Mouse (Mus musculus) layer of hippocampus, adult 8-10 months (tissue): ENCODE measurements around the gene Nptx1. TPM values are rescaled to one million over a fixed set of nuclear protein-coding genes. Genes with fewer than 3 reads are reported as not detected.

Experiments
- DNase-seq, 2 experiments: peaks; one replicate each; pipeline ENCODE4 v3.0.0; 2022; ENCODE audit warnings: low spot score in 2 of 2
- total RNA-seq, 4 experiments: library from RNA; stranded (reverse); gene quantifications; 2 replicates each; pipeline ENCODE4 v1.2.4; 2022

The Nptx1 gene
- total RNA-seq = 100 to 1,000 TPM; 330 to 455 (median 386) TPM

DNA sequence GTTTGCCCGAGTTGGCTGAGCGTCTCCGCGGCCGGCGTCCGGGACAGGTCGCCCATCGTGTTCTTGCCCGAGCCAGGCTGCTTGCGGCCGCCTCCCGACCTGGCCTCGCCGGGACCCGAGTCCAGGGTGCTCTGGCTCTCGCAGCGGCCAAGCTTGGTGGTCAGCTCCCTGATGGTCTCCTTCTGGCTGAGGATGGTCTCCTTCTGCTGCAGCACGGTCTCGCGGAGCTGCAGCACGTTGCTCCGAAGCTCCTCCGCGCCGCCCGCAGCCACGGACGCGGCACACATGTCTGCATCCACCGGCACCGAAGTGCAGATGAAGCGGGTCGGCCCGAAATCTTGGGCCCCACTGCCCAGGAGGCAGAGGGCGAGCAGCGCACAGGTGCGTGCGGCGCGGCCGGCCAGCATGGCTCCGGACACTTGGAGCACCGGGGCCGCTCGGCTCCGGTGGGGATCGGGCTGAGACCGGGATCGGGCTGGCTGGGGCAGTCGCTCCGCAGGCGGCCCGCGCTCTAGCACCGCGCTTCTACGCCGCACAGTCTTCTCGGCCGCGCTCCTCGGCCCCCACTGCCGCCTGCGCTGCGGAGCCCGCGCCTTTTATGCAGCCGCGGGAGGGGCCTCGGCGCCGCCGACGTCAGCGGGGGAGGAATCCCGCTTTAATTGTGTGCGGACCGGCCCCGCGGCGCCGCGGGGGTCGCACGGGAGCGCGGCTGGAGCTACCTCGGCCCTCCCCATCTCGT, at the start of gene Nptx1:
TSS of gene Nptx1 (minus strand) at position 571 of the 739 bp plus-strand sequence.
- DNase-seq = peak; percentile 36 to 73

DNA sequence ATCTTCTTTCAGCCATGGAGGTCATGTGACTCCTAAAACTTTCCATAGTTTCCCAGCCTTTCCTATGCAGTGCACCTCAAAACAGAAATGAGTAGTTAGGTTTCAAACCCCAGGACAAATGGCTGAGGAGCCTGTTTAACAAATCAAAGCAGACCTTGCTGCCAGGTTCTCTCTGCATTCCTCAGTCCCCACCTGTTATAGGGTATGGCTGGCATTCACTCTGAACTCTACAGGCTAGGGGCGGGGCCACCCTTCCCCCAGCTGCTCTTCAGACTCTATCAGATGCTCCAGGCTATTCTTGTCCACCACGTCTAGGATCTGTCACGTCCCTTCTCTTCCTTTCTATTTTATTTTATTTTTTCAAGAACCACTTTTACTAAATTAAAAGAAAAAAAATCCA, 46.4 kb upstream of the Nptx1 start:
- DNase-seq = no peak

DNA sequence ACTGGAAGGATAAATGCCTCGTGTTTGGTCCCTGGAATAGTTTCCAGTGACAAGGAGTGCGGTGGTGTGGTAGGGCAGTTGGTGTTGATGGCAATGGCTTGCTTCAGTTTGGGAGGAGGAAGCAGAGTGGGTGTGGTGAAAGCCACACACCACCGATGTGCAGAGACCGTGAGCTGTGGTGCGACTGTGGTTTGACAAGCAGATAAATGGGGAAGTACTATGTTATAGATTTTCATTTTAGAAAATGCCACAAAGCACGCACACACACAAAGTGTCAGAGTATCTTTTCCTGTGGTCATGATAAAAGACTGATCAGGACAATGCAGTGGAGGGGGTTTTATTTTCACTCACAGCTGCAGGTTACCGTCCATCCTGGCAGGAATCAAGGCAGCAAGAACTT, 41.7 kb upstream of the Nptx1 start:
- no peak for DNase-seq

DNA sequence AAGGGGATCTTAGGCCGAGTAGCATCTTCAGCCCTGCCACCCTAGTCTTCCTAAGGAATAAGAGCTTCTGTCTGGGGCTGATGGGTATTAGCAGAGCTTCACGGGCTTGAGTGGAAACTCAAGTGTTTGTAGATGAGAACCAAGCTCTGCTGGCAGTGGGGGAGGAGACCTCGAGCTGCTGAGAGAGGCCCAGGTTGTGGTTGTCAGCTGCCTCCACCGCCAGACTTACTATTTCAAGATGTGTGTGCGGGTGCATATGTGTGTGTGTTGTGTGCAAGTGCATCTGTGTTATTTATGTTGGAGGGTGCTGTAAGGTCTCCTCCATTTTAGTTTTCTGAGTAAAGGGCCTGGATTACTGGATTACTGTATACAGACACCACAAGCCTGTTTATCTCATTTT, 39.6 kb upstream of the Nptx1 start:
- DNase-seq = no peak

DNA sequence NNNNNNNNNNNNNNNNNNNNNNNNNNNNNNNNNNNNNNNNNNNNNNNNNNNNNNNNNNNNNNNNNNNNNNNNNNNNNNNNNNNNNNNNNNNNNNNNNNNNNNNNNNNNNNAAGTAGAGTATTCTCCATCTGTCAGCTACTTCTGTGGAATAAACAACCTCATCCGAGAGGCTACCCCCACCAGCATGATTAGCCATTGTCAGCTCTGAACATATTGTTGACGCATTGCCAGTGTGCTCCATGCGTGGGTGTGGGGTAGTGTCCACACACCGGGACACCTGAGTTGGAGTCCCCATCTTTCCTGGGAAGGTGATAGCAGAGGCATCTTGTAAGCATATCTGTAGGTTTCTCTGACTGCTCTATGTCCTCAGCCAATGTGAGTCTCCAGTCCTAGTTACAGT, 39.0 kb upstream of the Nptx1 start:
- DNase-seq = no peak

DNA sequence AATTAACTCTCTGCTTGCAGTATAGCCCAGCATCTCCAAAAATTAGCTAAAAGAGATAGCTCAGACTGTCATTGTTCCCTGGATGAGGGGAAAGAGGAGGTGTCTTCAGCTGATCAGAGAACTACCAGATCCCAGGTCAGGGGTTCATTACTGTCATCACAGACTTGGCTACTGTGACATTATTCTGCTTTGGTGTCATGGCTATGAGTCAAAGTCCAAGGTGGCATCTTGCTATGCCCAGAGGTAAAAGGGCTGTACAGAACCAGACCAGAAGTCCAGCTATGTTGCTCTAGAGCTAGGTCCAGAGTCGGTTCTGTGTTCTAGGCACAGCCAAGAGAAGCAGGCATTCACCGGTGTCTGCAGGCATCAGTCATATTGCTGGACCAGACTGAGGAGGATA, 30.2 kb upstream of the Nptx1 start:
- no peak for DNase-seq

DNA sequence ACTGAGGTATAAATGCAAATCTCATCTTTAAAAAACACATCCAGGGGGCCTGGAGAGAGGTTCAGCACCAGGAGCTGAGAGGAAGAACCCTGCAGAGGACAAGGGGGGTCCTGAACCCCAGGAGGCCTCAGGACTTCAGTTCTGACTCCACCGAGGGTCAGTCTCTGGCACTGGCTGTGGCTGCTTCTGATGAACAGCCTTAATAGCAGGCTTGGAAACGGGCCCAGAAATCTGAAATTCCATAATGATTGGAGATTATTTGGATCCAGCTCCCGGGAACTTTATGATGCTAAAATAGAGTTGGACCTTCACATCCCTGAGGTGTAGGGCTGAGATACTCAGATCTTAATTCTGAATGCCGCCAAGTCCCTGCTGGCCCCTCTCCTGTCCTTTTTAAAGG, 29.3 kb upstream of the Nptx1 start:
- no peak for DNase-seq

DNA sequence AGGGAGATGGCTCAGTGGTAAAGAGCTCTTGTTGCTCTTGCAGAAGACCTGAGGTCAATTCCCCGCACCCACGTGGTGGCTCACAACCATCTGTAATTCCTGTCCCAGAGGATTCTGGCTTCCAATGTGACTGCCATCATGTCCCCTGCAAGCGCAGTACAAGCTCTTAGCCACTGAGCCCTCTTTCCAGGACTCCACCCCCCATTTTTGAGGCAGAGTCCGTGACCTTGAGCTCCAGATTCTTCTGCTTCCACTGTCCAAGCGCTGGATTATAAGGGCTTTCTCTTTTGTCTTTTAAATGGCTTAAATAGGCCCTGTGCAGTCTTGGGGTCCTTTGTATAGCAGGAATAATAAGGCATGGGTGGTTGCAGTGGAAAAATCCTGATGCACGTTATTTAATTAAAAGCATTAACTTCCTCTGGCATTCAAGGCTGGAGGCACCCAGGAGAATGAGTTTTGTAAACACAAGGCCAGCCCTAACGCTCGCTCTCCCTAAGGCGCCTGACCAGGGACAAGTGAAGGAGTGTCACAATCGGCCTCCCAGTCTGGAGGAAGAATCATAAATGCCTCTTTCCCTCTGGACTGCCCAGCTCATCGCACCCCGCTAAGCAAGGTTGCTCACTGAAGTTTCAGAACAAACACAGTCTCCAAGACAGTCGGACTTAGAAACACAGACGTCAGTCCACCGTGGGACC, 24.9 kb upstream of the Nptx1 start:
- DNase-seq = no peak

DNA sequence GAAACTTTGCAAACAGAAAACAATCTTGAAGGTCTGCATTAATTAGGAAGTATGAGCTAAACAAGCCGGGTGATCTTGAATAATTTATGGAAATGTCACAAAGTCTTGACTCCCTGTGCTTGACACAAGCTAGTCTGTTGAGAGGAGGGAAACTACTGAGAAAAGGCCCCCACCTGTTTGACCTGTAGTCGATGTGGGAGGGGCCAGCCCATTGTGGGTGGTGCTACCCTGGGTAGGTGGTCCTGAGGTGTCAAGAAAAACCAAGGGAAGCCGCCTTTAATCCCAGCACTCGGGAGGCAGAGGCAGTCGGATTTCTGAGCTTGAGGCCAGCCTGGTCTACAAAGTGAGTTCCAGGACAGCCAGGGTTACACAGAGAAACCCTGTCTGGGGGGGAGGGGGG, 18.6 kb upstream of the Nptx1 start:
- DNase-seq = no peak

DNA sequence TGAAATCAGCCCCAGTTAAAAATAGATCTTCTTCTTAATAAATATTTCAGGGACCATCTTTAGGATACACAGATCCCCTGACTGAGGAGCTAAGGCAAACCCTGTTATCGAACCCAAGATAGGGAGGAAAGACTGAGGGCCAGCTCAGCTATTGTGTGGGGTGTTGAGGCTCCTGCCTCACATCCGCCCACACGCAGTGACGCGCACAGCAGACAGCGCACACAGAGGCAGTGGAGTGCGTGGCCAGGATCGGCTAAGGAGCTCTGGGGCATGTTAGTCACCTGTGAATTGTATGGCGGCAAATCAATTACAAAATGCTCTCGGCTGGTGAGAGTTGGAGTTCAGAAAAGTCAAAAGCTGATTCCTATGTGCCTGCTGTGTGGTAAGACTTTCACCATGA, 18.1 kb upstream of the Nptx1 start:
- no peak for DNase-seq

DNA sequence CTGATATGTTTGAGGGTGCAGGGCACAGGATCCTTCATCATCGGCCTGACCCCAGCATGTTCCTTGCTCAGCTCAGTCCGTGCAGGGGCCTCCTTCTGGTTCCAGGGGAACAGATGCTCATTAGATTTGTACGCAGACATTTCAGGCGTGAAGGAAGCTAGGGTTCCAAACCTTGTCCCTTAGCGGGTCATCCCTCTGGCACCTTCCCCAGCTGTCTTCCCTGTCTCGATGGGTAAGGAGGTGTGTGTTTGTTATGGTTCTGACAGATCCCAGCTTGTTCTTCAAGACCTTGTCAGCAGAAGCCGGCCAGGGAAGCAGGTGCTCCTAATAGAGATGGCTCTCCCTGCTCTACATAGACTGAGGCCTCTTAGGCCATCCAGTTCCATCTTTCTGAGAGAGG, 17.5 kb upstream of the Nptx1 start:
- no peak for DNase-seq

DNA sequence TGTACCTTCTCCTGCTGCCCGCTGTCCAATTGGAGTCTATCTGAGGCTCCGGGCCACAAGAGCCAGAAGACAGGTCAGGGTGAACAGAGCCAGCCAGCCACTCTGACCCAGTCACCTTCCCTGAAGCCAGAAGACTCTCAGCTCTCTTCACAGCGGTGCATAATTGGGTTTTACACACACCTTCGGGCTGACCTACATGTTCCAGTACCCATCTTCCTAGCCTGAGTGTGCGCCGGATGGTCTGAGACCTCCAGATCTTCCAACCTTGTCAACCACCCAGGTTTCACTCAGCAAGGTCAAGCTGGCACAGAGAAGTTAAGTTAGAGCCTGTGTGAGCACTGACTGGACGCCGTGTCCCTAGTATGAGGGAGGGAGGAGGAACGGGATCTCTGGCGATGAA, 16.8 kb upstream of the Nptx1 start:
- DNase-seq = no peak

DNA sequence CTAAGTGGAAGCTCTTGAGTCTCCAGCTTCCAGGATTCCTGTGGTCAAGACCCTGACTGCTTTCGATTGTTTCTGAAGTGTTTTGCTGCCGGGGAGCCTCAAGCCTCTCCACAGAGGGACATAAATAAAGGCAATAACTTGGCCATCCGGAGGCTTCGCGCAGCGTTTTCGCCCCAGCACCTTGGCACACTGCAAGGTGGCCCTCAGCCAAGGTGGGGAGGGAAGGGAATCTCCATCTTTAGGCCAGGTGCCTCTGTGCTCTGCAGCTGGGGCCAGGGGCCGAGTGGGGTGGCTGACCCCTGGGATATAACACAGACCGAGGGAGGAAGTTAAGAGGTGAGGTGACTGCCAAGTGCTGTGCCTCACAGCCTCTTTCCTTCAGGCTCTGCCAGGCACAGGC, 15.6 kb upstream of the Nptx1 start:
- DNase-seq = no peak

DNA sequence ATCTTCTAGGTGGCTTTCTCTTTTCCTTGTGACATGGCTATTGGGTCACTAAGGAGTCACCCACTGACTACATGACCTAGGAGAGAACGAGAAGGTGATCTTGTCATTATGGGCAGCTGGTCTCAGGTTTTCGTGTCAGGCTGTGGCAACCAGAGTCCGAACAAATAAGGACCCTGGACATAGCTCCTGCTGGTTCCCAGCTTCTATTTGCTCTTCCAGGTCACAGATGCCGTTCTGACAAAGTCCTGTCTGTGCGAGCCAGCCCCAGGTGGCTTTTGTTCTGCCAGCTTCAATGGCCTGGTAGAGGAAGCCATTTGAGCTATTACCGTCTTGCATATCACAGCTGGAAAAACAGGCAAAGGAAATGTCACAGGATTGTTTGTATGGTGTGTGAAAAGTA, 14.7 kb upstream of the Nptx1 start:
- DNase-seq = no peak

DNA sequence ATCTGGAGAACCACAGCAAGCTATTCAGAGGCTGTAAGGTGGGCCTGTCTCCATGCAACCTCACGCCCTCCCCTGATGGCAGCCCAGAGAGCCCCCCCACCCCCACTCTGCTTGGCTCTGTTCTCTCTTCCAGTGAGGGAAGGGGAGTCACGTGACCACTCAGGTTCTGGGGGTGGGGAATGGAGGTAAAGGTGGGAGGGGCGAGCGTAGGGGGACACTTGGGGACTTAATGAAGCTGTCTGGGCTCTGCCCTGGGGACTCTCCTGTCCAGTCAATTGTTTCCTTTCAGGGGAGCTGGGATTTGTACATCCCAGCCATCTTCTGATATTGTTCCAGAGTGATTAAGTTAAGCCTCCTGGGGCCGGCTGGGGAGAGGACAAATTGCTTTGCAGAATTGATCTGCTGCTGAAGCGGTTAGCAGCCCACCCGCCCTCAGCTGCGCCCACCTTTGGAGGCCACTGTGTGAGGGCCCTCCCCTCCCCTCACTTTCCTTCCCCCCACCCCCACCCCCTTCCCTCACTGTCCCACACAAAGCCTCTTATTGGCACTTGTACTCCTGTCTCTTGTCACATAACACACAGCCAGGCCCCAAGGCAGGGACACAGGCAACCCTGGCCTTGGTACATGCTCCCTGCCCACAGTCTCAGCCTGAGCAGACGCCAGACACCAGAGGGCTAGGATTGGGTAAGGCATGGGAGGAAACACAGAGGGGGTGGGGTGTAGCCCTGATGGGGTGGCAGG, 11.5 kb upstream of the Nptx1 start:
- DNase-seq = no peak

DNA sequence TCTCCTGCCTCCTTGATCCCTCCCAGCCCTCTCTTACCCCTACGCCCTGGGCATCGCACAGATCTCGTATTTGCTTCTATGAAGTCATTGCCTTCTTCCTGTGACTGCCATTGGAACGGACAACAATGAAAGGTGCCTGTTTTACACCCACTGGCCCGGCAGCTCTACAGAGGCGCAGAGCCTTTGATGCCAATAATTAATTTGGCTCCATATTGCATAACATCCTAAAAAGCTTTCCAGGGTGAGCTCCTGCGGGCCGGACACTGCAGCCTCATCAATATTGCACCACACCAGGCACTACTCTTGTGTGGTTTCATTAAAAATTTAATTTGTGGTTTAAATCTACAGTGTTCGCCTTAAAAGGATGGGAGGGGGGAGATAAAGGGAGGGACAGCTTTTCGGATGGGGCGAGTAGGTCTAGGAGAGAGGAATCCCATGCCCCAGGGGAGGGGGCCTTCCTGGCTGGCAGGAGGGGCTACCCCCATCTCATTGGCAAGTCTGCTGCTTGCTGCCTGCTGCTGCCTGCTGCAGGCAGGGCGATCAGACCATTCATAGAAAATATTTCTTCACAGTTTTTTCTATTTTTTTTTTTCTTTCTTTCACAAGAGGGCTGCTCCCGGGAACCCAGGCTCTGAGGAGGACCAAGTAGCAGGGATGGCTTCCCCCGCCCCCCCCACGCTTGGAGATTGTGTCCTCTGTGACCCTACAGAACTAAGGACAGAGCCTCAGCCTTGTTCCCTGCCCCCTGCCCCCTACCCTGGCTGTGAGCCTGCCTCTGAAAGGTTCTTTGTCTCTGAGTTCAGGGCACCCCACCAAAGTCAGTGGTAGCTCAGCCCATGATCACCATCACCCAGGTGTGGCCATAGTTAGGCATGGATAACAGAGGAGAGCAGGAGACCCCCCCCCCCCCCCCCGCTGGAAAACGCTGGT, 10.7 kb upstream of the Nptx1 start:
- DNase-seq = no peak

DNA sequence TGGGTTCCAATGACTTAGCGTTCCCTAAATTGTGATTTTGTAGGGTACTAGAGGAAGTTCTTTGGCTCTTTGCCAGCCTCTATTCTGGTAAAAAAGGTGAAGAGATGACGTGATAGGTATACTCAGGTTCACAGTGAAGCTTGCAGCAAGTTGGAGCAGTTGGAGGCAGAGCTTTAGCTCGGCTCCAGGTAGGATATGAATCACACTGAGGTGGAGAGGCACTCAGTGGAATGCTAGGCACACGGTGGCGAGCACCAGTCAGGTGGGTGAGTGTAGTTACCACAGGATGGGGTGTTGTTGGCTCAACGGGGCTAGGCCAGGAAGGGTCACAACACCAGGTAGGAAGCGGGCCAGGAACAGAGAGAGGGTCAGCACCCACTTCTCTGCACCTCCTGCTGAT, 7.6 kb upstream of the Nptx1 start:
- no peak for DNase-seq

DNA sequence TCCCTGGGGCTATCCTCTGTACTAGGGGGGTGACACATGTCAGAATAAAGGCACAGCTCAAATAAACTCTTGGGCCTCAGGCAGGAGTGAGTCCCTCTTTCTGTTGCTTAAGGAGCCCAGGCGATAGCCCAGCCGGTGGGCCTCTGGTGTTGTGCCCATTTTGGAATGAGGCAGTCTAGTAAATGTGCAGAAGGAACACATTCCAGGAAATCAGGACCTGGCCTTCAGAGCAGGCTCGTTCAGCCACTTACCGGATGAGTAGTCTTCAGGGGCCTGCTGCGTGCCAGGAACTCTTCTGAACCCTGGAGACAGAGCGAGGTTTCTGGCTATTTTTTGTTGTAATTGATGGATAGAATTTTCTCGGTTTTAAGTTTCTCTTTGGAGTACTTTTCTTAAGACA, 7.2 kb upstream of the Nptx1 start:
- no peak for DNase-seq

DNA sequence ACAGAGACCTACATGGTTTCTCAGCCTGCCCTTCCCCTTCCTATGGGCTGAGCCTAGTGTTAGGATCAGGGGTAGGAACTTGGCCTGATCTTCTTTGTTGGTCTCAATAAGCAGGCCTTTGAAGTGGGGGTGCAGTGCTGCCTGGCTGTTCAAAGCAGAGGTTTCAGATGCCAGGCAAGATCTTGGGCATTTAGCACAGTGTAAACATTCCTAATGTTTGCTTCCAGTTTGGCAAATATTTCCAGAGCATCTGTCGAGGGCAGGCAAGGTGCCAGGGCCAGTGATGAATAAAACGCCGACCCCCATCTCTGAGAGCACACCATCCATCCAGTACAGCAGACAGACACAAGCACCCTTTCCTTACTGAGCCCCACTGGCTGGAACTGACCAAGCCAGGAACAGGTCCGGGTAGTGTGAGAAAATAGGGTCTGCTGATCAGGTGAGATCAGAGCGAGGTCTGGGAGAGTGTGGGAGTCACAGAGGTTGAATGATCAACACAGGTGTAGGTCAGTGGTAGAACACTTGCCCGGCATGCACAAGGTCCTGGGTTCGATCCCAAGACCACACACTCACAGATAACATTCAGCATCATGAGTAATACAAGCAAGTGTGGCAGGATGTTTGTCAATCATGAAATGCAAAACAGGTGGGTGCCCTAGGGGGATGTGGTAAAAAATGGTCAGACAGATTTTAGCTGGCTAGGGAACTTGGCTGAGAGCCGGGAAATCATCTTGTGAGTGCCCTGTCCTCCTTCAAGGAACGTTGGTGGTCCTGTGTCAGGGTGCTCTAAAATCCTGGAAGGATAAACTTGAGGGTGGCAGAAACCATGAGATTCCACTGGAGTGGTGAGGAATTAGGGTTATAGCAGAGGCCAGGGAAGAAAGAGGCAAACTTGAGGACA, 5.6 kb upstream of the Nptx1 start:
- DNase-seq = no peak

DNA sequence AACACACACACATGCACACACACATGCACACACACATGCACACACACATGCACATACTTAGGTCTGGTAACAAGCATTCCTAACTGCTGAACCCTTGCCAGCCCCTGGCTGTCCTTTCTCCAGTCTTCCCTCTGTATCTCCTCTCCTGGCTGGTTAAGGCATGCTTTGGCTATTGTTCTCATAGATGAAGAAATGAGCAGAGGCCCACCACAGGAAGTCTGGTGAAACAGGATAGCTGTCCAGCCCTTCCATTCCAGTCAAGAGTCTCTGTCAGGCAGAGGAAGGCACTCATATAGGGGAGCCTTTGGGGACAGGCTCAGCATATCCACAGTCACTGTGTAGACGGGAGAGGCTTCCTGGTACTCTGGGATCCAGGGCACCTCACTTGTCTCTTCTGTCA, 4.7 kb upstream of the Nptx1 start:
- no peak for DNase-seq
